Mouse (Mus musculus) urinary bladder, postnatal 14 days (tissue): ENCODE data around the gene Akr1b7.

Source experiments
- DNase-seq: peaks from one replicate; pipeline ENCODE4 v3.0.0; 2021; ENCODE audit warnings: low spot score

Gene Akr1b7

GRCm38 (mm10) chr6:34439006-34439405, 26.9 kb downstream of the Akr1b7 start:
- DNase-seq: no peak

- DNase-seq: no peak
These were observed 29.6 kb downstream of the Akr1b7 start for GRCm38 (mm10) chr6:34441556-34442257.

DNA sequence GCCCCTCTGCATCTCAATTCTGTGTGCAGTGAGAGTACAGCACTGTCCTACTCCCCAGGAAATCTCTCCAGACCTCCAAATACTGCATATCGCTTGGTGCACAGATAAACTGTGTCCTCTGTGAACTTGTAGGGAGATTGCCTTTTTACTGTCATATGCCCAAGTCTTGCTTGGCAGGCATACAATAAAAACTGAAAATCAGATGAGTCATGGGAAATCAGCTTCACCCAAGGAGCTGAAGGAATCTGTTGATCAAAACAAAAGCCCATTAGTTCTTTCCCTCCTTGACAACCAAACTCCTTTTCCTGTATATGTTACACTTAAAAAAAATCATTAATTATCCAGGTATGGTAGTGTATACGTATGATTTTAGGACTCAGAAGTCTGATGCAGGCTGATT, 31.7 kb downstream of the Akr1b7 start:
- no peak for DNase-seq

GRCm38 (mm10) chr6:34447961-34448360, 35.8 kb downstream of the Akr1b7 start:
- peak; percentile 82 for DNase-seq

- no peak for DNase-seq
These were observed 36.6 kb downstream of the Akr1b7 start for GRCm38 (mm10) chr6:34448696-34449095.

DNA sequence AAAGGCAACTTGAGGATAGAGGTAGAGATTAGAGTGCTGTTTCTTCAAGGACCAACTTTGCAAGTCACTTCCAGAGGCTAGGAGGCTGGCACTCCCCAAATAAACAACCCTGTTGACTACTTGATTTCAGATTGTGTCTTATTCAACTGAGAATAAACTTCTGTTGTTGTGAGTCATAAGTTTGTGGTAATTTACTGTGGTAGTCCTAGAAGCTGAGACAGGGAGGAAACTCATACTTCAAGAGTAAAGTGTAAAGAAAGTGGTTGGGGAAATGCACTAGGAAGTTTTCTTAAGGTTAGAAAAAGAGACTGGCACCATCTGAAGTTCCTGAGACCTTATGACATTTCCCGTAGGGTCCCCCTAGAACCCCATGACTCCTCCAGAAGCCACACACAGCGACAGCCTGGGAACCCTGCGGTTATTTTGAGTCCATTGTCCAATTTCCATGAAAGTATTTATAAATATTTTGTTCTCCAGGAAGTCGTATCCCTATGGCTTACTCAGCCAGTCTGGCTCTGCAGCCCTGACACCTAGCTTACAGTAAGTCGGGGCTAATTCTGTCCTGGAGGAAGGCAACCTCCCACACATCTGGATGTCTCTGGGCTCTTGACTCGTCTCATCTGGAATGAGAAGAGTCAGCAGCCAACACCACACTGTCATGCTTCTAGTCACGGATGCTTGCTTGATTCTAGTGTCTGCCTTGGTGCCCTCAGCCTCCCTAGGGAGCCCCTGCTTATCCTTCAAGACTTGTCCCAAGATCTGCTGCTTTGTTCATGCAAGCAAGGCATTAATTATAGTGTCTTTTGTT, 41.0 kb downstream of the Akr1b7 start:
- DNase-seq: no peak

- DNase-seq: no peak
These were observed 47.3 kb downstream of the Akr1b7 start for GRCm38 (mm10) chr6:34459456-34459855.

DNA sequence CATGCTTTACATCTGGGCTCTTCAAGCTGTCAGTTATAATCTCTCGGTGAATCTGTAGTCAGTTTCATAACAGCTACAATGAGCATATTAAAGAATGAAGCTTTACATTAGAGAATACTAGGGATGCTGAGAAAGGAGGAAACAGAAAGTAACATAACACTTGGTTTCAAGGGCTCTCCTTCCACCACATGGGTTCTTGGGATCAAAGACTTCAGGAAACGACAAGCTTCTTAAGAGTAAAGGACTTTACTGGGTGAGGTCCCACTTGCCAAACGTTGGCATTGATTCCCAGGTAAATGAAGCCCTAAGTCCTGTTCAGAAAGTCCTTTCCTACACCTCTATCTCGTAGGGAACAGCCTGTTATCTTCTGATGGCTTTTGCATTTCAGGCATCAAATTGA, 48.5 kb downstream of the Akr1b7 start:
- no peak for DNase-seq

DNA sequence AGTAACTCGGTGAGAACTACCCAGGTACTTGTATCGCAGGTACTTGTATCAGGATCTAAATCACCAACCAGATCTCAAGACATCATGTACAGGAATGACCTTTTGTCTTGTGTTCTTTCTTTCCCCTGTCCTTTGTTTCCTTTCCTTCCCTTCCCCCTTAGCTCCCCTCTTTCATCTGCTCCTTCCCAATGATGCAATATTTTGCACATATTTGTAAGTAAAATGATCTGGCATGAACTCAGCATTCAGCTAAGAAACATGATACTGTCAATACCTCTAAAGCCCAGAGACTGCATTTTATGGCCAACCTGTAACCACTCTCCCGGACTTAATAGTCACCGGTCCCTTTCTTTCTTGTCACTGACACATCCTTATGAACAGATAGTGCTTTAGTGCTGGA, 51.4 kb downstream of the Akr1b7 start:
- no peak for DNase-seq

- no peak for DNase-seq
These were observed 59.4 kb downstream of the Akr1b7 start for GRCm38 (mm10) chr6:34471434-34472110.
